Mouse (Mus musculus): ENCODE results near the gene Mrpl47.

DNA sequence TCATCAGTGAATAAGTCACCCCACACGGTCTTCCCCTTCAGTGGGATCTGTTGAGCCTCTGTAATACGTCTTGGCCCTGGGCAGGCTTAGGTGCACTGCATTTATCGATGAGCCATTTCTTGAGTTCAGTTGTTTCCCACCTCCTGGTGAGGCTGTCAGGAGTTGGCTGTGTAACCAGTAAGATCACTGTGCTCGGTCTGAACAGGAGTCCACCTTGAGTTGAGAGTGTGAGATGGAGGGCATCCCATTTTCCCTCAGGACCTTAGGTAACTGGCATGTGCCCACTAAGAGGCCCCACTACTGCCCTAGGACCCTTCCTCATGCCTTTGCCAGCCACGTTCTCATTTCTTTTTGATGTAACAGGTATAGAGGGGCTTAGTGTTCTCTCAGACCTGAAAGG is 11.5 kb downstream of the Mrpl47 start:
- TF ChIP-seq CTCF (IDR thresholded peaks at IDR 0.05) (no peak), EP300 (IDR thresholded peaks at IDR 0.05) (no peak)
